Mouse (Mus musculus): Measurements from ENCODE around the gene Fam49a. TPM values are rescaled to one million over a fixed set of nuclear protein-coding genes. Genes with fewer than 3 reads are reported as not detected.

The Fam49a gene
- polyA plus RNA-seq, 1 experiment from 2014 or later, result 14.4 TPM

DNA sequence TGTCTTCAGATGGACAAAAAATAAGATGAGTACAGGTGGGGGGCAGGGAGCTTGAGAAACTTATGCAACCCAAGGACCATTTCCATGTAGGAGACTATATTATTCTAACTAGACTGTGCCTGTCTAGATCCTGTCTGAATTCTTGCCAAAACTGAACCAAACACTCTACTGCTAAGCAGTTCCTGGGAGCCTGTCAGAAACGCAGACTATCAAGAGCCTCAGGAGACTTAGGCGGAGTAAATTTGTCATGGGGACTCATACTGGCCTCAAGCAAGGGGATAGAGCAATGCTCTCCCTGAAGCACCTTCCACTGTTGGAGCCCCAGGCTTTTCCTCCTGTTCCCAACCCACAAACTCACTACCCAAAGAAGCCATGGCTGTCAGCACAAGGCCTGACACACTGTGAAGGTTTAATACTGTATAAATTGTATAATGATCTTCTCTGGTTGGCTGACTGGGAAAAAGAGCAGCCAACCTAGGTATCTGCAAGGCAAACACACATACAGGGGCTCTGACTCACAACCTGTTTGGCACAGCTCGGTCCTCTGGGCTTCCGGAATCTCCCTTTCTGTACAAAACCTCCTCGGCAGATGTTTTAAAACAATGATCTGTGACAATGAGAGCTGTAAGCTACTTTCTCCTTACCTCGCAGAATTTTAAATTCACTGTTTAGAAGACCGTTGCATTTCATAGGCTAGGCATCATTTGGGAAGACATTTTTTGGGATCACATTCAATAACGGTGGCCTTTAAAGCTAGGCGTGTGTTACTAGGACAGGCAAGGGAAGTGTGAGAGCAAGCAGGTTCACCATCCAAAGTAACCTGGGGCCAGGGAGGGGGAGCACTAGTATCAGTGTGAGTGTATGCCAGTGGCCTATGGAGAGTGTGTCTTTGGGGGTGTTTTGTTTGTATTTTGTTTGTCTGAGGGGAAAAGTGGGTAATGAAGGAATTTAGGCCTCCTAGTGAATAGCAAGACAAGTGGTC is 669 bp upstream of the Fam49a start:
- ATAC-seq (ENCODE audit: low FRiP score) (peak; percentile 48; the same call in 1 of the 2 replicates), DNase-seq (ENCODE audit: low spot score, missing footprints) (peak; percentile 81)
- H3K27ac ChIP-seq (ENCODE audit: low read depth, low read length), result no peak overlapping the region
- no peak overlapping the region for H3K9ac ChIP-seq (ENCODE audit: low read length)
- H3K36me3 ChIP-seq (ENCODE audit: control insufficient read depth, insufficient read depth, low read length), result no peaks in the 10 kb centered on the region
- 72% methylated on average over 9 of the region's 9 CpGs for WGBS
- H3K4me2 ChIP-seq, result peak overlapping the region; percentile 83; the same call in 1 of the 2 replicates
- H3K9me3 ChIP-seq (ENCODE audit: control insufficient read depth, low read length), result no peaks in the 10 kb centered on the region
- no peaks in the 10 kb centered on the region for H3K27me3 ChIP-seq (ENCODE audit: control insufficient read depth, insufficient read depth, low read length)
- no peak overlapping the region for H3K4me3 ChIP-seq (ENCODE audit: low read depth, low read length)
- H3K4me1 ChIP-seq (ENCODE audit: control insufficient read depth, insufficient read depth, low read length), result peaks cover 17% of the 10 kb centered on the region

DNA sequence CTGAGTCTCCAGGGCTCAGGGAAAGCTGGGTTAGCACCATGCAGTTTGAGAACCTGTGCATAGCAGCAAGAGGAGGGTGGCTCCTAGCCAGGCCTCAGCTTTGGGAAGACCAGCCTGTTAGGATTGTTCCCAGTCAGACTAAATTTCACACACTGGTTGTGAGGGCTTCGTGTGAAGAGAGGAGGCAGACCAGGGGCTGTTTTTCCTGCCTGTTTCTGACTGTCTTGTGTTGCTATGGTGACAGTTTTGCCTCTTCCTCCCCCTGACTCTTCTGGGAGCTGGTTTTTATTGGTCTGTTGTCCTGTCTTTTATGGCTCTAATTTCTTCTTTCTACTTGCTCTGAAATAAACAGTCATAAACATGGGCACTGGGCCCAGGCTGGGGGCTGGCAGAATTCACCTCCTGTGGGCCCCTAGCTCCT is 1.4 kb downstream of the Fam49a start:
- no peaks in the 10 kb centered on the region for H3K9me3 ChIP-seq (ENCODE audit: control insufficient read depth, low read length)
- 8% methylated on average over 1 of the region's 1 CpGs for WGBS
- DNase-seq (ENCODE audit: low spot score, missing footprints) (no peak), ATAC-seq (ENCODE audit: low FRiP score) (peak; percentile 36)
- no peaks in the 10 kb centered on the region for H3K27me3 ChIP-seq (ENCODE audit: control insufficient read depth, insufficient read depth, low read length)
- H3K4me2 ChIP-seq, result peak overlapping the region; percentile 83
- no peaks in the 10 kb centered on the region for H3K36me3 ChIP-seq (ENCODE audit: control insufficient read depth, insufficient read depth, low read length)
- no peak overlapping the region for H3K4me3 ChIP-seq (ENCODE audit: low read depth, low read length)
- 0 out of 2 replicates have a peak overlapping the region, but pooled peaks have one; percentile 2 for H3K9ac ChIP-seq (ENCODE audit: low read length)
- peaks cover 17% of the 10 kb centered on the region for H3K4me1 ChIP-seq (ENCODE audit: control insufficient read depth, insufficient read depth, low read length)
- no peak overlapping the region for H3K27ac ChIP-seq (ENCODE audit: low read depth, low read length)

DNA sequence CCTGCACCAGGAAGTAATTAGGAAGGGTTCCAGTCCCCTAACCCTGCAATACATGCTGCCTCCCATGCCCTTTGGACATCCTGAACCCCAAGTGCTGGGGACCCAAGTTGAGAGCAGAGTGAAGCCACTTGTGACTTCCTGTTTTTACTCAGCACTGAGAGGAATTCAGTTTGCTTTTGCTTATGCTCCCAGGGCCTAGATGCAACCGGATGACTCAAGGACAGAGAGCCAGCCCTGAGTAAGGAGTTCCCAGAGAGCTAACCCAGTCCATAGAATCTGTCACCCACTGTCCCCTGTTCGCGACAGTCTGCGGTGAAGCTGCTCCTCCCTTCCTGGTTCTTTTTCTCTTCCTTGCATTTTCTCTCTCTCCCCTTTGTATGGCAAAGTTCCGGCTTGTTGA is 2.2 kb downstream of the Fam49a start:
- Histone ChIP-seq H3K4me1 (ENCODE audit: control insufficient read depth, insufficient read depth, low read length) (peaks cover 17% of the 10 kb centered on the region), H3K9ac (ENCODE audit: low read length) (no peak overlapping the region), H3K9me3 (ENCODE audit: control insufficient read depth, low read length) (no peaks in the 10 kb centered on the region), H3K4me2 (no peak overlapping the region), H3K27me3 (ENCODE audit: control insufficient read depth, insufficient read depth, low read length) (no peaks in the 10 kb centered on the region), H3K4me3 (ENCODE audit: low read depth, low read length) (no peak overlapping the region), H3K36me3 (ENCODE audit: control insufficient read depth, insufficient read depth, low read length) (no peaks in the 10 kb centered on the region), H3K27ac (ENCODE audit: low read depth, low read length) (no peak overlapping the region)
- 83% methylated on average over 5 of the region's 5 CpGs for WGBS
- DNase-seq (ENCODE audit: low spot score, missing footprints), result no peak
- ATAC-seq (ENCODE audit: low FRiP score), result no peak

DNA sequence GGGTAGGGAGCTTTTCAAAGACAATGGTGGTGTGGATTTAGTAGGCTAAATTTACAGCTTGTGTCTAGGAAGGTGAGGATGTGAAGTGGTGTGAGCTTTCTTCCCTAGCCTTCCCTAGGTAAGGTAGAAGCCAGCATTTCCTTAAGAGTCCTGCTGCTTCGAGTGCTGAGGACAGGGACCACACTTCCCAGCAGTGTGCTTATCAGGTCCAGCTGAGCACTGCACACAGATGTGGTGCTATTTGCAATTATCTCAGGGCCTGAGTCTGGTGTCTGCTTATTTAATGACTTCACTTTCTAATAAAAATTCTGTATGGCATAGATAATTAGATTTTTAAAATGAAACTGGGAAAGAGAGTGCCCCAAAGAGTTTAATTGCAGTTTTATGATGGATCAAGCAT is 4.6 kb downstream of the Fam49a start:
- no peaks in the 10 kb centered on the region for H3K36me3 ChIP-seq (ENCODE audit: control insufficient read depth, insufficient read depth, low read length)
- DNase-seq (ENCODE audit: low spot score, missing footprints), result peak; percentile 44
- H3K9ac ChIP-seq (ENCODE audit: low read length), result no peak overlapping the region
- peaks cover 17% of the 10 kb centered on the region for H3K4me1 ChIP-seq (ENCODE audit: control insufficient read depth, insufficient read depth, low read length)
- no peaks in the 10 kb centered on the region for H3K27me3 ChIP-seq (ENCODE audit: control insufficient read depth, insufficient read depth, low read length)
- no peak for ATAC-seq (ENCODE audit: low FRiP score)
- H3K9me3 ChIP-seq (ENCODE audit: control insufficient read depth, low read length), result no peaks in the 10 kb centered on the region
- H3K4me3 ChIP-seq (ENCODE audit: low read depth, low read length), result no peak overlapping the region
- no peak overlapping the region for H3K4me2 ChIP-seq
- no peak overlapping the region for H3K27ac ChIP-seq (ENCODE audit: low read depth, low read length)
- 74% methylated on average over 1 of the region's 1 CpGs for WGBS

DNA sequence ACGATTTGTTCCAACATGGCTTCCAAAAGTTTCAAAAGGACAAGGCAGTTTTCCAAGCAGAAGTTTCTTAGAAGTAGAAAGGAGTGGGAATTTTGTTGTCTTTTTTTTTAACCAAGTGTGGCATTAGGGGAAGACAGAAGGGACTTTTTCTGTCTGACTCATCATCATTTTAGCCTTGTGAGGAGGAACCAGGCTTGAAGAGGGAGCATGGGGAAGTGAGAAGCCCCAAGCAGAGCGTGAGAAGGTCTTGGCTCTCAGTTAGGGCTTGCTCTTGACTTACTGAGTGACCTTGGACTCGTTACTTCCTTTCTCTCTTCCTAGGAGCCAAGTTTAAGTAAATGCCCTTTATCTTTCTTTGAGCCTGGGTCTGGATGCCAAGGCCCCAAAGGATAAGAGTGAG is 8.6 kb downstream of the Fam49a start:
- H3K27ac ChIP-seq (ENCODE audit: low read depth, low read length), result no peak overlapping the region
- no peak overlapping the region for H3K9ac ChIP-seq (ENCODE audit: low read length)
- no peaks in the 10 kb centered on the region for H3K27me3 ChIP-seq (ENCODE audit: control insufficient read depth, insufficient read depth, low read length)
- ATAC-seq (ENCODE audit: low FRiP score) (no peak), DNase-seq (ENCODE audit: low spot score, missing footprints) (peak; percentile 39)
- H3K4me2 ChIP-seq, result no peak overlapping the region
- H3K4me3 ChIP-seq (ENCODE audit: low read depth, low read length), result no peak overlapping the region
- 87% methylated on average over 3 of the region's 3 CpGs for WGBS
- H3K4me1 ChIP-seq (ENCODE audit: control insufficient read depth, insufficient read depth, low read length), result no peaks in the 10 kb centered on the region
- H3K36me3 ChIP-seq (ENCODE audit: control insufficient read depth, insufficient read depth, low read length), result no peaks in the 10 kb centered on the region
- H3K9me3 ChIP-seq (ENCODE audit: control insufficient read depth, low read length), result no peaks in the 10 kb centered on the region

DNA sequence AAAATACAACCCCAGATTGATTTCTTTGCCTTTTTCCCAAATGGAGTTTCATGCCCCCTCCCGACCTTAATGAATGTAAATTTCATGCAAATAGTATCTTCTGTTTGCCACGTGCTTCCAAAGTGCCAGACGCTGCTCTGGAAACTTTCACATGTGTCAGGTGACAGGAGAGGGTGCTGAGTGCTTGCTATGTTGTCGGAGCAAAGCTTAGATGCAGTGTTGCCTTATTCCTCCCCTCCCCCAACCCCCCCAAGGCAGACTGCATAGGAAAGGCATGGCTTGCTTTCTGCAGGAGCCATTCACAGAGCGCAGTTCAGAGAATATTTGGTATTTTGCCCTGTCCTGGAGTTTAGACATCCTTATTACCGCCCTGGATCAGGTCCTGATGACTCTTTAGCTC is 12.2 kb downstream of the Fam49a start:
- peak; percentile 35 for DNase-seq (ENCODE audit: low spot score, missing footprints)
- no peak for ATAC-seq (ENCODE audit: low FRiP score)
- WGBS, result 34% methylated on average over 6 of the region's 6 CpGs

DNA sequence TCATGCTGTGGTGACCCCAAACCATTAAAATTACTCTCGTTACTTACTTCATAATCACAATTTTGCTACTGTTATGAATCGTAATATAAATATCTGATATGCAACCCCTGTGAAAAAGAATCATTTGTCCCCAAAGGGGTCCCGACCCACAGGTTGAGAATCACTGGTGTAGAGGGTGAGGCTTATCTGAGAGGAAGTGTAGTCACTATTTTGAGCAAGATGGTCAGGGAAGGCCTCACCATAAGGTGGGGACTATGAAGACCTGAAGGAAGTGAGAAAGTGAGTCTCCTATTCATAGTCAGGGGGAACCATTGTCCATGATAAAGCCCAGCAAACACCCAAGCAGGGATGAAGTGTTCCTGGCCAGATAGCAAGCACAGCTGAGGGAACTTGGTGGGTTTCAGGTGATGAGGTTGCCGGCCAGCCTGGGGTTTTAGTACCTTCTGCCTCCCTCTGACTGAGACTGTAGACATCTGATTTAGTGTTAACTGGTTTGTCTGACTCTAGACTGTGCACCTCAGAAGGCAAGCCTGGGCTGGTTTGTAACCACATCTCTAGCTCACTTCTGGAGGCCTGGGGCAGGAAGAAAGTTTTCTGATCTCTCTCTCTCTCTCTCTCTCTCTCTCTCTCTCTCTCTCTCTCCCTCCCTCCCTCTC is 13.3 kb downstream of the Fam49a start:
- 89% methylated on average over 4 of the region's 4 CpGs for WGBS
- no peak overlapping the region for H3K9ac ChIP-seq (ENCODE audit: low read length)

More for the DNA sequence above, 12.2 kb downstream of the Fam49a start:
- Histone ChIP-seq H3K36me3 (ENCODE audit: control insufficient read depth, insufficient read depth, low read length) (no peaks in the 10 kb centered on the region), H3K27me3 (ENCODE audit: control insufficient read depth, insufficient read depth, low read length) (no peaks in the 10 kb centered on the region), H3K27ac (ENCODE audit: low read depth, low read length) (no peak overlapping the region), H3K4me3 (ENCODE audit: low read depth, low read length) (no peak overlapping the region), H3K4me2 (no peak overlapping the region), H3K9ac (ENCODE audit: low read length) (no peak overlapping the region), H3K4me1 (ENCODE audit: control insufficient read depth, insufficient read depth, low read length) (no peaks in the 10 kb centered on the region), H3K9me3 (ENCODE audit: control insufficient read depth, low read length) (no peaks in the 10 kb centered on the region)

DNA sequence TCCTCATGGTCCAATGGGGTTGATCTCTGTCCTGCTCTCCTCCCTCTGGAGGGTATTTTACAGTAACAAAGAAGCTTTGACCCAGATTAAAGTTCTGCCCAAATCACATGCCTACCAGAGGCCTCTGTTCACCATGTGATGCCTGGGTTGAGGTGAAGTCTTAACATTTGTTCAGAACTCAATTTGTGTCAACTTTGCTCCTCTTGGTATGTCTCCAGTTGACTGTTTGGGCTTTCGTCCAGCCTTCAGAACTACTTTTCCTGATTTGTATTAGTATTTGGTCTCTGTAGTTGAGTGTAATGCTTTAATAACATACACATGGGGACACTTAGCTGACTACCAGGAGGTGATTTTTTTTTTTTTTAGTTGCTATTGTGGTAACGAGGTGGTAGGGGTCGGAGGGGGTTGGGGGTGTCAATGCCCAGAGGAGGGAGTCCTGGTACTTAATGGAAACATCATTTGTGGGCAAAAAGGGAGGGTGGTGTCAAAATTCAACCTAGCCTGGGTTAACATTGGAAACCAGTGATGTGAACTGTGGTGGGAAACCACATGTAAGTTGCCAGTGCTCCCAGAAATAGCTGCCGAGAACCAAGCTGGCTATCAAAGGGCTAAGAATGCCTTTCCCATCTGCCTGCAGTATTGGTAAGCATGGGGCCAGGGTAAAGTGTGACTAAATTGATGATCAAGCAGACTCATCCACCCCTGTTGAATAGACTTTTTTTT is 16.0 kb downstream of the Fam49a start:
- H3K36me3 ChIP-seq (ENCODE audit: control insufficient read depth, insufficient read depth, low read length), result no peaks in the 10 kb centered on the region
- no peak overlapping the region for H3K4me3 ChIP-seq (ENCODE audit: low read depth, low read length)
- H3K9ac ChIP-seq (ENCODE audit: low read length), result no peak overlapping the region
- 86% methylated on average over 4 of the region's 4 CpGs for WGBS
- no peak overlapping the region for H3K27ac ChIP-seq (ENCODE audit: low read depth, low read length)
- no peak overlapping the region for H3K4me2 ChIP-seq
- no peaks in the 10 kb centered on the region for H3K4me1 ChIP-seq (ENCODE audit: control insufficient read depth, insufficient read depth, low read length)
- H3K27me3 ChIP-seq (ENCODE audit: control insufficient read depth, insufficient read depth, low read length), result no peaks in the 10 kb centered on the region
- no peaks in the 10 kb centered on the region for H3K9me3 ChIP-seq (ENCODE audit: control insufficient read depth, low read length)
- DNase-seq (ENCODE audit: low spot score, missing footprints), result no peak
- ATAC-seq (ENCODE audit: low FRiP score), result no peak

More for the DNA sequence above, 13.3 kb downstream of the Fam49a start:
- H3K27me3 ChIP-seq (ENCODE audit: control insufficient read depth, insufficient read depth, low read length), result no peaks in the 10 kb centered on the region
- no peak overlapping the region for H3K4me2 ChIP-seq
- H3K27ac ChIP-seq (ENCODE audit: low read depth, low read length), result no peak overlapping the region
- no peaks in the 10 kb centered on the region for H3K36me3 ChIP-seq (ENCODE audit: control insufficient read depth, insufficient read depth, low read length)
- H3K9me3 ChIP-seq (ENCODE audit: control insufficient read depth, low read length), result no peaks in the 10 kb centered on the region
- no peaks in the 10 kb centered on the region for H3K4me1 ChIP-seq (ENCODE audit: control insufficient read depth, insufficient read depth, low read length)
- DNase-seq (ENCODE audit: low spot score, missing footprints) (peak; percentile 54), ATAC-seq (ENCODE audit: low FRiP score) (no peak)
- H3K4me3 ChIP-seq (ENCODE audit: low read depth, low read length), result no peak overlapping the region

All from midbrain, embryonic 11.5 days (tissue).